Mouse (Mus musculus) splenic B cell, adult 2 months (primary cell): Measurements from ENCODE around the gene Synpo2.

Experiments
- DNase-seq: peaks from one replicate; pipeline ENCODE4 v3.0.0-alpha.2; 2011; ENCODE audit warnings: low read depth, low spot score
- H3K27me3 ChIP-seq: 2 replicates; pipeline ENCODE4 v1.6.1; 2012; ENCODE audit warnings: mild to moderate bottlenecking, low read length, moderate library complexity, mixed read lengths; ENCODE audit not compliant: control insufficient read depth, poor library complexity, insufficient read depth, severe bottlenecking
- H3K36me3 ChIP-seq: 2 replicates; pipeline ENCODE4 v1.6.1; 2012; ENCODE audit warnings: mild to moderate bottlenecking, low read length, moderate library complexity, mixed read lengths; ENCODE audit not compliant: control insufficient read depth, poor library complexity, insufficient read depth, severe bottlenecking

Synpo2 gene

DNA sequence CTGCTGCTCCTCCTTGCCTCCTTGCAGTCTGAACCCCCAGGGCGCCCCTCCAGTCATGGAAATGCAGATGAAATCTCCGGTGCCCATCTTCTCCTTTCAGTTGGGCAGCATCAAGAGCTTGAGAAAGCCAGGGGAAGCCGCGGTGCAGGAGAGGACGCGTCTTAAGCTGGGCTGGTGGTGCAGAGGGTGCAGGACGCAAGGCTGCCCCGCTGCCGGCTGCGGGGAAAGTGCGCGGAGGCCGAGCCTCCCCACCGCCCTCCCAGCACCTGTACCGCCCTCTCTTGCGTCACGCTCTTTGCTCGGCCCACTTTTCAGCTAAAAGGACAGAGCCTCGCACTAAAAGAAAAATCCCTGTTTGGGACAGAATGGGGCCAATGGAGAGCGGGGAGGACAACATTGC is at the start of gene Synpo2:
Synpo2 (minus strand) TSS at position 229 of the 400 bp plus-strand sequence.
- no peaks in the 10 kb centered on the region for H3K36me3 ChIP-seq
- DNase-seq = no peak
- H3K27me3 ChIP-seq = no peaks in the 10 kb centered on the region

DNA sequence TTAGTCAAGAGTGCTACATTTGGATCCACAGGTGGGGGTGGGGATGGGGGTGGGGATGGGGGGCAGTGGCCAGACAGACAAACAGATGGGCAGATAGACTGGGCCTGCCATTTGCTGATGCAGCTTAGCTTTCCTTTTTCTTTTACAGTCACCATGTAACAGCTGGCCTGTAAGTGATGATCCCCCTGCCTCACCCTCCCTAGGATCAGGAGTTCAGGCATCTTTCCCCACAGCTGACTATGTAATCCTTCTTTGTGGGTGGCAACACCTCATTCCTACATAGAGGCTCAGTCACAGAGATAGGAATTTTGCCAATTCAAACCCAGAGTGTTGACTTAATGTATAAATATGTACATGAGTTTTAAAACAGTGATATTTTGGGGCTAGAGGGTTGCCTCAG is 49.7 kb upstream of the Synpo2 start:
- H3K27me3 ChIP-seq = no peaks in the 10 kb centered on the region
- DNase-seq = no peak
- no peaks in the 10 kb centered on the region for H3K36me3 ChIP-seq

- DNase-seq = no peak
- no peaks in the 10 kb centered on the region for H3K36me3 ChIP-seq
- no peaks in the 10 kb centered on the region for H3K27me3 ChIP-seq
Observed at GRCm38 (mm10) chr3:123284284-123284683, 48.3 kb upstream of the Synpo2 start.

GRCm38 (mm10) chr3:123282866-123283615 is 47.1 kb upstream of the Synpo2 start:
- no peaks in the 10 kb centered on the region for H3K27me3 ChIP-seq
- no peak for DNase-seq
- H3K36me3 ChIP-seq = no peaks in the 10 kb centered on the region

- H3K27me3 ChIP-seq = no peaks in the 10 kb centered on the region
- DNase-seq = peak; percentile 13
- H3K36me3 ChIP-seq = no peaks in the 10 kb centered on the region
Observed at GRCm38 (mm10) chr3:123267741-123268201, 31.8 kb upstream of the Synpo2 start.

DNA sequence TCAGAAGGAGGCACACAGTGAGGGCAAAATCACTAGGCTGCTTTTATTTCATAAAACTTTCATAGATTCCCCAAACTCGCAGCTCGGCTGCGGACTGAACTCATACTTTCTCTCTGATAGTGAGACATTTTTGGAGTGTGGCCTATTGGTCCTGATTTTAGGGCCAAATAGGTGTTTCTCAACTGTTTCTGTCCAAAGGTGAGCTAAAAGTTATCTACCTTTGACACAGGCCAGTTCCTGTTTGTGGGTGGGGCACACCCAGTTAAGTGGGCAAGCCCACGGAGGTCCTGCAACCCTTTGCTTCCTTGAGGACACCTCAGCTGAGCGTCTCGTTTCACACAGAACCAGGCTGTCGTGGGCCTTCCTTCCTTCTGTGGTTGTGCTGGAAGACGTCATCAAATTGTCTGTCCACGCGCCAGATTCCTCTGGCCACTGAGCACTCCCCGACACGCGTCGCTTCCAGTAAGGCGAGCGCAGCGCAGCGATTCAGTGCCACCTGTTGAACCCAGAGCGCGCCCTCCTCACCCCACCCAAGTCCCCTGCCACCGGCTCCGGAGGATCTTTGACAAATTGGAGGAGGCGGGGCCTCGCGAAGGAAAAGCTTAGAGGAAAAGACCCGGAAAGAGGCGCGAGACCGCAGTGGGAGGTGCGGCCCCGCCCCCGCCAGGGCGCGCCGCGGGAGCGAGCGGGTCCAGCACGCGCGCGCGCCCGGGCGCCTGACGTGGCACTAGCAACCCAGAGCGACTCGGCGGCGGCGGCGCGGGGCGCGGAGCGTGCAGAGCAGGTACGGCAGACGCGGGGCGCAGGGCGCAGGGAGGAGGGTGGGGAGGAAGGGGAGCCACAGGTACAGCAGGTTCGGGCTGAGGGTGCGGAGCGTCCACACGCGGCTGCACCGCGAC is 31.1 kb upstream of the Synpo2 start, which contains the start of gene Sec24d:
Sec24d (plus strand) TSS at position 703 of the 899 bp plus-strand sequence.
- H3K27me3 ChIP-seq = no peaks in the 10 kb centered on the region
- DNase-seq = peak; percentile 63
- no peaks in the 10 kb centered on the region for H3K36me3 ChIP-seq

GRCm38 (mm10) chr3:123264706-123265105 is 28.8 kb upstream of the Synpo2 start:
- Histone ChIP-seq H3K27me3 (no peaks in the 10 kb centered on the region; the same call in 1 of the 2 replicates), H3K36me3 (no peaks in the 10 kb centered on the region)
- DNase-seq = no peak

- Histone ChIP-seq H3K36me3 (no peaks in the 10 kb centered on the region), H3K27me3 (no peaks in the 10 kb centered on the region; the same call in 1 of the 2 replicates)
- no peak for DNase-seq
Observed at GRCm38 (mm10) chr3:123258709-123259108, 22.8 kb upstream of the Synpo2 start.

DNA sequence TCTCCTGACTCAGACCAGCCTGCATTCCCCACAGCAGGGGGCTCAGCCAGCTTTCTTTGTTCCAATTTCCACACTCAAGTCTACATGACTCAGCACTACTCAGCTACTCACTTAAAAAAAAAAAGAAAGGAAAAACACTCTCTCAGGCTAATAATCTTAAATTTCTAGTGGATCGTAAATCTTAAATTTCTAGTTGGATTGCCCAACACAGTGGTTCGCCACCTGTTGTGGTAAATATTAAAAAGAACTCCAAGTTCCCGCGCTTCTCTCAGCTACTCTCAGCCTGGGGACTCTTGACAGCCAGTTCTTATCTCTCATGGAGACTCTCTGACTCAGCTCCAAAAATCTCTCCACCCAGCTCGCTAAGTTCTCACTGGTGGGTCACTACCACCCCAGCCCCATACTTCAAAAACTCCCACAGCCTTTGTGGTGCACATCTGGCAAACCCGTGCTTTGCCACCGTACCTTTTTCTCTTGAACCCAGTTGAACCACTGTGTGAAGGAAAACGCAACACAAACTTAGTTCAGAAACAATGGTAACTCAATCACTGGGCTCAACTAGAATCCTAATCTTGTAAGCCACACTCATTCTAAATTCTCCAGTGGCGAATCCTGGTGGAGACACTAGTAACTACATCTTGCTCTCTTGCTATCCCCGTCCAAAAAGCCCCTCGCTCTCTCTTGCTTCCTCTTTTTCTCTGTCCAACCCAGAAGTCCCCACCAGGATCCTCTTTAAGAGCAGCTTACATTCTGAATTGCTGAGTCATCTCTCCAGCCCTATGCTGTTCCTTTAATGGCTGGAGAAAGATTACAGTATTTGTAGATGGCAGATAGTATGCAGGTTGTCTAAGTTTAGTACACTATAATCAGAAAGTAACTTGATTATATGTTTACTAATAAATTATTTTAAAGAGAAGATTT is 20.5 kb upstream of the Synpo2 start:
- Histone ChIP-seq H3K27me3 (no peaks in the 10 kb centered on the region; the same call in 1 of the 2 replicates), H3K36me3 (no peaks in the 10 kb centered on the region)
- peak; percentile 32 for DNase-seq

DNA sequence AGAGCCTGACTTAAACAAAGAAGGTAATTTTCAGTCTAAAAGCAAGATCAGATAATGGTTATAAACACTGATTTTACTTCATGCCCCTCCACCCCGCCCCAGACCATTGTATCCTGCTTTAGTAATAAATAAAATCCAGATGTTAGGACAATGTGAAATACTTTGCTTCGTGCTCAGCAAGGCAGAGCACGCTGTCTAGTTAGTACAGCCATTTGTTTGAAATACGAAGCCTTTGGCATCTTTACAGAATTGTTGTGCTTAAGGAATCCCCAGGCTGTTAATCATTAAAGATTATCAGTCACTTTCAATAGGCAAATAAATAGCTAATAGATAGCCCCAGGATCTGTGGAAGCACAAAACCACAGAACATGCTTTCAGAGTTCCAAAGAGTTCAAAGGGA is 9.7 kb upstream of the Synpo2 start:
- no peaks in the 10 kb centered on the region for H3K27me3 ChIP-seq
- DNase-seq = no peak
- H3K36me3 ChIP-seq = no peaks in the 10 kb centered on the region

DNA sequence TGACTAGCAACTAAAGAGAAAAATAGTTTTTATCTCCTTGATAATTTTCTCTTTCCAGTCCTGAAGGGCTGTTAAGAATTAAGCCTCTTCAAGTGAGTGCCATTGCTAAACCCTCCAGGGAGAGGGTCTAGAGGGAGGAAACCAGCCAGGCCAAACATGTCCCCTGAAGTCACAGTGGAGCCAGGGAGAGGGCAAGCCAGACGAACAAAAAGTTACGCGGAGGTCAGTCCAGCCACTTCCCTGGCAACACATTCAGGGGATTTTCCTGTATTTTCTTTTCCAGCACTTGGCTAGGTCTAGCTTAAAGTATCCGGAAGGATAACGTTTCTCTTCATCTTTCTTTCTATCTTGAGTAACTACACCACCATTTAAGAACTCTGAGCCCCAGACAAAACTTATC is 8.4 kb upstream of the Synpo2 start:
- DNase-seq = no peak
- no peaks in the 10 kb centered on the region for H3K36me3 ChIP-seq
- no peaks in the 10 kb centered on the region for H3K27me3 ChIP-seq

GRCm38 (mm10) chr3:123237446-123237845 is 1.5 kb upstream of the Synpo2 start:
- DNase-seq = no peak
- Histone ChIP-seq H3K36me3 (no peaks in the 10 kb centered on the region), H3K27me3 (no peaks in the 10 kb centered on the region)

- no peak for DNase-seq
- Histone ChIP-seq H3K36me3 (no peaks in the 10 kb centered on the region), H3K27me3 (no peaks in the 10 kb centered on the region)
Observed at GRCm38 (mm10) chr3:123237039-123237438, 1.1 kb upstream of the Synpo2 start.

DNA sequence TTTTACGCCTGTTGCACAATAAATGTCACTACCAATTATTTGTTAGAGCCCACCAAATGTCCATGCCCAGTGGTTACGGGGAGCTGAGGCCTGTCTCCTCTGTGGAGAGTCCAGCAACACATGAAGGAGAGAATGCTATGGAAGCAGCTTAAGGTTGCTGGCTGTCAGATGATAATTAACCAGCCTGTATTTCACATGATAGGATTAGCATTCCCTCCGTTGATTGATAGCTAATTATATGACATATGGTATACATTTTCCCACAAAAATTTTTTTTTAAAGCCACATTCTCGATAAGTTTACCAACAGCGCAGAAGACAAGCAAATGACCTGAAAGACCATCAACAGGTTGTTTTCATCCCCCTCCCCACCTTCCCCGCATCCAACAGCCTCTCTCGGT is 454 bp downstream of the Synpo2 start:
- no peak for DNase-seq
- Histone ChIP-seq H3K27me3 (no peaks in the 10 kb centered on the region), H3K36me3 (no peaks in the 10 kb centered on the region)
